Mouse (Mus musculus): ENCODE measurements around the gene AC109138.7.

GRCm38 (mm10) chr19:4232186-4232572 lies 18.0 kb downstream of the AC109138.7 start:
- no peak for TF ChIP-seq CTCF (conservative IDR thresholded peaks at IDR 0.05; ENCODE audit: low read length)
- TF ChIP-seq POU5F1 (IDR thresholded peaks at IDR 0.05; ENCODE audit: borderline replicate concordance, low read length) = no peak

Data from E14TG2a.4 (cell line).